Comparison of ENCODE assay signal across 9 mouse cellular contexts in genomic region chr11:48874465-48874864, GRCm38 (mm10). TPM values are rescaled to one million over a fixed set of nuclear protein-coding genes. Genes with fewer than 3 reads are reported as not detected.
DNase-seq lines count a peak whose midpoint lies in the region; ATAC-seq lines count a peak whose summit lies in the region.
"Had no signal": no experiment of that assay in that cellular context is flagged by ENCODE, and none has a peak within 500 bp of the region (broad histone marks: within the 10 kb centered on the region; RNA-seq: fewer than 3 reads in every experiment).

No protein-coding gene starts in this region.

- peaks cover 11% of the 10 kb centered on the region for H3K27me3 ChIP-seq in forebrain, embryonic 13.5 days
- H3K27me3 ChIP-seq in megakaryocyte, embryonic 14.5 days (replicated peaks), result no peaks in the 10 kb centered on the region
- H3K27me3 ChIP-seq: heart, embryonic 15.5 days had no signal

- intact Hi-C loops in gastrocnemius, postnatal 14 days (cut with DNase I; ENCODE audit: low total_unique reads), result loop anchor here (2.0 kb wide), 1 partner anchor 228 kb away; no protein-coding TSS in a partner anchor

- ATAC-seq in forebrain, embryonic 13.5 days, result peak; percentile 72

- no peak overlapping the region for H3K4me2 ChIP-seq in forebrain, embryonic 13.5 days
- H3K4me2 ChIP-seq: heart, embryonic 15.5 days had no signal

- no peak overlapping the region for H3K4me3 ChIP-seq in forebrain, embryonic 13.5 days
- peak overlapping the region; percentile 43 for H3K4me3 ChIP-seq in megakaryocyte, embryonic 14.5 days (replicated peaks)
- H3K4me3 ChIP-seq: heart, embryonic 15.5 days had no signal

- H3K36me3 ChIP-seq in forebrain, embryonic 13.5 days (ENCODE audit: poor library complexity, severe bottlenecking), result no peaks in the 10 kb centered on the region
- H3K36me3 ChIP-seq in megakaryocyte, embryonic 14.5 days (replicated peaks; ENCODE audit: low read length), result peaks cover 24% of the 10 kb centered on the region
- H3K36me3 ChIP-seq: heart, embryonic 15.5 days had no signal

- WGBS in forebrain, embryonic 13.5 days, result 3% methylated on average over 4 of the region's 4 CpGs

- DNase-seq in gastrocnemius, adult 18-20 months (ENCODE audit: low spot score), result peak; percentile 51
- no peak for DNase-seq in gastrocnemius, postnatal 14 days
- peak; percentile 77 to 78 for DNase-seq in B cell, adult 2 months
- DNase-seq in adrenal gland, postnatal 25 days, result peak; percentile 33
- DNase-seq in kidney, postnatal 36 days, result peak; percentile 54 to 77
- DNase-seq in spleen, adult 12 weeks (ENCODE audit: low spot score), result peak; percentile 52

- H3K9ac ChIP-seq in forebrain, embryonic 13.5 days, result no peak overlapping the region
- H3K9ac ChIP-seq: heart, embryonic 15.5 days had no signal

- peaks cover 12% of the 10 kb centered on the region for H3K4me1 ChIP-seq in forebrain, embryonic 13.5 days
- H3K4me1 ChIP-seq in megakaryocyte, embryonic 14.5 days, result peaks cover 50% of the 10 kb centered on the region

- H3K9me3 ChIP-seq in forebrain, embryonic 13.5 days (replicated peaks), result no peaks in the 10 kb centered on the region
- H3K9me3 ChIP-seq in megakaryocyte, embryonic 14.5 days, result peaks cover 3% of the 10 kb centered on the region
- H3K9me3 ChIP-seq: heart, embryonic 15.5 days had no signal

- H3K27ac ChIP-seq in forebrain, embryonic 13.5 days, result no peak overlapping the region
- H3K27ac ChIP-seq: heart, embryonic 15.5 days had no signal

RNA-seq across cellular contexts. Expression of gene Irgm1, which starts 3.0 kb away (rescaled TPM):
- total RNA-seq in gastrocnemius, adult 18-20 months (2021), result 10 to 100 TPM; 12.9 to 15.7 TPM
- total RNA-seq in gastrocnemius, postnatal 14 days (2021), result 1 to 10 TPM; 6.1 to 7.0 TPM
- total RNA-seq in adrenal gland, postnatal 25 days (2021), result 18.7 and 22.6 TPM in 2 replicates
- polyA plus RNA-seq in forebrain, embryonic 13.5 days (2015; fragmentation: Nextera tagmentation; extraction: Ambion mirVana), result 1.6 and 1.9 TPM in 2 replicates
- 5.0 TPM in 1 of 2 replicates, not detected in the other for polyA plus RNA-seq in megakaryocyte, embryonic 14.5 days (2012; ENCODE audit: insufficient read depth, low replicate concordance)

RNA-seq across cellular contexts. Expression of gene Gm5431, which starts 27.5 kb away (rescaled TPM):
- under 1 TPM; 0.43 to 0.52 TPM for total RNA-seq in gastrocnemius, adult 18-20 months (2021)
- under 1 TPM; 0.21 to 0.35 TPM for total RNA-seq in gastrocnemius, postnatal 14 days (2021)
- 1.3 TPM in 2 replicates for total RNA-seq in adrenal gland, postnatal 25 days (2021)
- 0.08 TPM in 1 of 2 replicates, not detected in the other for polyA plus RNA-seq in forebrain, embryonic 13.5 days (2015; fragmentation: Nextera tagmentation; extraction: Ambion mirVana)
- polyA plus RNA-seq in megakaryocyte, embryonic 14.5 days (2012; ENCODE audit: insufficient read depth, low replicate concordance), result 0.45 TPM in 1 of 2 replicates, not detected in the other

RNA-seq across cellular contexts. Expression of gene Gm12184, which starts 48.0 kb away (rescaled TPM):
- 1 to 10 TPM; 1.8 to 2.5 TPM for total RNA-seq in gastrocnemius, adult 18-20 months (2021)
- 1 to 10 TPM; 2.7 to 3.0 TPM for total RNA-seq in gastrocnemius, postnatal 14 days (2021)
- 2.3 and 3.6 TPM in 2 replicates for total RNA-seq in adrenal gland, postnatal 25 days (2021)
- 4.2 and 5.2 TPM in 2 replicates for polyA plus RNA-seq in forebrain, embryonic 13.5 days (2015; fragmentation: Nextera tagmentation; extraction: Ambion mirVana)
- 18.6 and 145 TPM in 2 replicates for polyA plus RNA-seq in megakaryocyte, embryonic 14.5 days (2012; ENCODE audit: insufficient read depth, low replicate concordance)

RNA-seq across cellular contexts. Expression of gene Trim7, which starts 48.5 kb away (rescaled TPM):
- 10 to 100 TPM; 34.7 to 41.9 TPM for total RNA-seq in gastrocnemius, adult 18-20 months (2021)
- 100 to 1,000 TPM in 1 of 2 experiments, 10 to 100 TPM in 1; 93.7 to 106 TPM for total RNA-seq in gastrocnemius, postnatal 14 days (2021)
- 16.9 and 17.6 TPM in 2 replicates for total RNA-seq in adrenal gland, postnatal 25 days (2021)
- polyA plus RNA-seq in forebrain, embryonic 13.5 days (2015; fragmentation: Nextera tagmentation; extraction: Ambion mirVana), result 0.71 and 0.80 TPM in 2 replicates
- 1.6 and 5.7 TPM in 2 replicates for polyA plus RNA-seq in megakaryocyte, embryonic 14.5 days (2012; ENCODE audit: insufficient read depth, low replicate concordance)

RNA-seq across cellular contexts. Expression of gene Trim41, which starts 57.3 kb away (rescaled TPM):
- 10 to 100 TPM; 15.7 to 22.6 TPM for total RNA-seq in gastrocnemius, adult 18-20 months (2021)
- total RNA-seq in gastrocnemius, postnatal 14 days (2021), result 10 to 100 TPM; 16.3 to 21.0 TPM
- 48.6 and 53.0 TPM in 2 replicates for total RNA-seq in adrenal gland, postnatal 25 days (2021)
- 6.0 and 7.4 TPM in 2 replicates for polyA plus RNA-seq in forebrain, embryonic 13.5 days (2015; fragmentation: Nextera tagmentation; extraction: Ambion mirVana)
- polyA plus RNA-seq in megakaryocyte, embryonic 14.5 days (2012; ENCODE audit: insufficient read depth, low replicate concordance), result 18.6 and 56.2 TPM in 2 replicates
